Mouse (Mus musculus): ENCODE results near the gene 4930432M17Rik.
A peak's percentile ranks its signal among the peaks of the same experiment; 100 is the strongest.

Gene 4930432M17Rik

GRCm38 (mm10) chr3:121672135-121672790 is 1.7 kb downstream of the 4930432M17Rik start:
- DNase-seq (ENCODE audit: low read depth, low spot score) = no peak

- no peak for DNase-seq (ENCODE audit: low read depth, low spot score)
Measured at GRCm38 (mm10) chr3:121678935-121679334, 8.4 kb downstream of the 4930432M17Rik start.

GRCm38 (mm10) chr3:121679443-121679842 is 8.9 kb downstream of the 4930432M17Rik start:
- no peak for DNase-seq (ENCODE audit: low read depth, low spot score)

GRCm38 (mm10) chr3:121680187-121680586 is 9.6 kb downstream of the 4930432M17Rik start:
- DNase-seq (ENCODE audit: low read depth, low spot score) = no peak

GRCm38 (mm10) chr3:121682439-121683411 is 12.2 kb downstream of the 4930432M17Rik start:
- DNase-seq (ENCODE audit: low read depth, low spot score) = no peak

GRCm38 (mm10) chr3:121684552-121684951 is 14.0 kb downstream of the 4930432M17Rik start:
- DNase-seq (ENCODE audit: low read depth, low spot score) = no peak

- DNase-seq (ENCODE audit: low read depth, low spot score) = no peak
Measured at GRCm38 (mm10) chr3:121684963-121685362, 14.4 kb downstream of the 4930432M17Rik start.

GRCm38 (mm10) chr3:121685985-121686384 is 15.4 kb downstream of the 4930432M17Rik start:
- no peak for DNase-seq (ENCODE audit: low read depth, low spot score)

- DNase-seq (ENCODE audit: low read depth, low spot score) = peak; percentile 56
Measured at GRCm38 (mm10) chr3:121686408-121686911, 15.9 kb downstream of the 4930432M17Rik start.

GRCm38 (mm10) chr3:121687741-121688140 is 17.2 kb downstream of the 4930432M17Rik start:
- no peak for DNase-seq (ENCODE audit: low read depth, low spot score)

- no peak for DNase-seq (ENCODE audit: low read depth, low spot score)
Measured at GRCm38 (mm10) chr3:121689029-121689428, 18.5 kb downstream of the 4930432M17Rik start.

GRCm38 (mm10) chr3:121689697-121690096 is 19.1 kb downstream of the 4930432M17Rik start:
- DNase-seq (ENCODE audit: low read depth, low spot score) = no peak

- no peak for DNase-seq (ENCODE audit: low read depth, low spot score)
Measured at GRCm38 (mm10) chr3:121693001-121693730, 22.6 kb downstream of the 4930432M17Rik start.

GRCm38 (mm10) chr3:121693746-121694145 is 23.2 kb downstream of the 4930432M17Rik start:
- no peak for DNase-seq (ENCODE audit: low read depth, low spot score)

GRCm38 (mm10) chr3:121697169-121697568 is 26.6 kb downstream of the 4930432M17Rik start:
- no peak for DNase-seq (ENCODE audit: low read depth, low spot score)

- no peak for DNase-seq (ENCODE audit: low read depth, low spot score)
Measured at GRCm38 (mm10) chr3:121699401-121699800, 28.8 kb downstream of the 4930432M17Rik start.

- DNase-seq (ENCODE audit: low read depth, low spot score) = no peak
Measured at GRCm38 (mm10) chr3:121699849-121700248, 29.3 kb downstream of the 4930432M17Rik start.

- DNase-seq (ENCODE audit: low read depth, low spot score) = peak; percentile 30
Measured at GRCm38 (mm10) chr3:121700364-121700952, 29.9 kb downstream of the 4930432M17Rik start.

- no peak for DNase-seq (ENCODE audit: low read depth, low spot score)
Measured at GRCm38 (mm10) chr3:121703155-121703879, 32.8 kb downstream of the 4930432M17Rik start.

- no peak for DNase-seq (ENCODE audit: low read depth, low spot score)
Measured at GRCm38 (mm10) chr3:121703880-121704243, 33.3 kb downstream of the 4930432M17Rik start.

- no peak for DNase-seq (ENCODE audit: low read depth, low spot score)
Measured at GRCm38 (mm10) chr3:121706087-121706486, 35.5 kb downstream of the 4930432M17Rik start.

All from forelimb bud, embryonic 11.5 days (tissue).